Mouse (Mus musculus) limb, embryonic 14.5 days (tissue): Measurements from ENCODE around the gene Ms4a10. TPM values are rescaled to one million over a fixed set of nuclear protein-coding genes. Genes with fewer than 3 reads are reported as not detected.

Source experiments
- ATAC-seq: fragments of 200-750 bp; cut with Nextera tagmentation; 2 replicates; pipeline ENCODE4 v1.8.0; 2017; ENCODE audit warnings: low read depth, moderate number of reproducible peaks, moderate TSS enrichment; ENCODE audit not compliant: low FRiP score
- DNase-seq: peaks from one replicate; pipeline ENCODE4 v3.0.0-alpha.2; 2015; ENCODE audit warnings: low spot score
- H3K27ac ChIP-seq: fragments of 300-500 bp; sonication (generic); replicated peaks from 2 replicates; pipeline ENCODE4 v1.5.1; 2014; ENCODE audit warnings: low read depth, mild to moderate bottlenecking, low read length, moderate library complexity, mixed read lengths
- H3K27me3 ChIP-seq: fragments of 300-500 bp; sonication (generic); 2 replicates; pipeline ENCODE4 v1.6.1; 2014; ENCODE audit warnings: low read length, mixed read lengths; ENCODE audit not compliant: control insufficient read depth, insufficient read depth
- H3K36me3 ChIP-seq: fragments of 300-500 bp; sonication (generic); 2 replicates; pipeline ENCODE4 v1.6.1; 2014; ENCODE audit warnings: mild to moderate bottlenecking, low read length, moderate library complexity, mixed read lengths; ENCODE audit not compliant: control insufficient read depth, insufficient read depth
- H3K4me1 ChIP-seq: fragments of 300-500 bp; sonication (generic); 2 replicates; pipeline ENCODE4 v1.6.1; 2014; ENCODE audit warnings: antibody characterized with exemption, low read length, mixed read lengths; ENCODE audit not compliant: control insufficient read depth, insufficient read depth
- H3K4me2 ChIP-seq: fragments of 300-500 bp; sonication (generic); replicated peaks from 2 replicates; pipeline ENCODE4 v1.6.1; 2014; ENCODE audit warnings: low read depth, mild to moderate bottlenecking, low read length, moderate library complexity; ENCODE audit not compliant: severe bottlenecking
- H3K4me3 ChIP-seq: fragments of 300-500 bp; sonication (generic); replicated peaks from 2 replicates; pipeline ENCODE4 v1.5.1; 2014; ENCODE audit warnings: low read length
- H3K9ac ChIP-seq: fragments of 300-500 bp; sonication (generic); 2 replicates; pipeline ENCODE4 v1.6.1; 2014; ENCODE audit warnings: mild to moderate bottlenecking, low read depth, low read length, moderate library complexity; ENCODE audit not compliant: severe bottlenecking
- H3K9me3 ChIP-seq: fragments of 300-500 bp; sonication (generic); 2 replicates; pipeline ENCODE4 v1.6.1; 2016; ENCODE audit warnings: low read length; ENCODE audit not compliant: control insufficient read depth
- POLR2A ChIP-seq: fragments of 200-500 bp; IDR thresholded peaks from 2 replicates; pipeline ENCODE4 v1.8.0; 2012; ENCODE audit warnings: inconsistent platforms, mild to moderate bottlenecking, moderate library complexity, borderline replicate concordance; ENCODE audit not compliant: insufficient read depth, insufficient read length; ENCODE audit errors: extremely low read depth
- WGBS: fragments of 180-500 bp; shearing (Covaris S2); extraction: QIAGEN DNeasy Blood & Tissue Kit; methylation state at CpG from one replicate; pipeline ENCODE4 v1.1.7; 2014; 5-methylcytosine and 5-hydroxymethylcytosine counted together
- polyA plus RNA-seq, 2 experiments: library from polyadenylated mRNA; depleted of rRNA in 1 of 2; stranded (reverse) in 1 of 2; unstranded in 1 of 2; fragments of >200 nt; fragmentation: Nextera tagmentation in 1 of 2; extraction: Ambion mirVana in 1 of 2; gene quantifications; 2 replicates each; pipeline versions ENCODE4 v1.2.1 to v1.2.3; 2012 to 2014

Gene Ms4a10
- polyA plus RNA-seq, 2 experiments = 0.08 TPM; not detected in 1

- H3K36me3 ChIP-seq = peaks cover 22% of the 10 kb centered on the region
- H3K4me1 ChIP-seq = peaks cover 17% of the 10 kb centered on the region
- H3K9me3 ChIP-seq = no peaks in the 10 kb centered on the region
- no peak for ATAC-seq
- TF ChIP-seq POLR2A = no peak
- peak overlapping the region; percentile 57 for H3K4me3 ChIP-seq
- peak overlapping the region; percentile 73 for H3K9ac ChIP-seq
- peak overlapping the region; percentile 99 for H3K4me2 ChIP-seq
- H3K27ac ChIP-seq = no peak overlapping the region
- H3K27me3 ChIP-seq = no peaks in the 10 kb centered on the region
- under 1% methylated on average over 20 of the region's 20 CpGs for WGBS
- no peak for DNase-seq
Observed at GRCm38 (mm10) chr19:10948416-10948815, 26.1 kb downstream of the Ms4a10 start.

- no peak for ATAC-seq
- peak overlapping the region; percentile 73 for H3K9ac ChIP-seq
- H3K27me3 ChIP-seq = no peaks in the 10 kb centered on the region
- no peaks in the 10 kb centered on the region for H3K9me3 ChIP-seq
- H3K4me3 ChIP-seq = peak overlapping the region; percentile 57
- no peak overlapping the region for H3K27ac ChIP-seq
- DNase-seq = no peak
- H3K36me3 ChIP-seq = peaks cover 34% of the 10 kb centered on the region
- no peak for TF ChIP-seq POLR2A
- WGBS = 90% methylated on average over 5 of the region's 5 CpGs
- H3K4me2 ChIP-seq = peak overlapping the region; percentile 99
- H3K4me1 ChIP-seq = peaks cover 17% of the 10 kb centered on the region
Observed at GRCm38 (mm10) chr19:10947219-10947618, 27.3 kb downstream of the Ms4a10 start.

- 86% methylated on average over 3 of the region's 3 CpGs for WGBS
- Histone ChIP-seq H3K27me3 (no peaks in the 10 kb centered on the region), H3K4me2 (0 out of 2 replicates have a peak overlapping the region, but pooled peaks have one; percentile 10), H3K27ac (no peak overlapping the region), H3K36me3 (peaks cover 41% of the 10 kb centered on the region), H3K4me1 (peaks cover 18% of the 10 kb centered on the region), H3K4me3 (0 out of 2 replicates have a peak overlapping the region, but pooled peaks have one; percentile 57), H3K9ac (no peak overlapping the region), H3K9me3 (no peaks in the 10 kb centered on the region)
- no peak for TF ChIP-seq POLR2A
- DNase-seq (no peak), ATAC-seq (no peak)
Observed at GRCm38 (mm10) chr19:10946506-10946905, 28.0 kb downstream of the Ms4a10 start.

- no peaks in the 10 kb centered on the region for H3K9me3 ChIP-seq
- H3K36me3 ChIP-seq = peaks cover 42% of the 10 kb centered on the region
- no peaks in the 10 kb centered on the region for H3K27me3 ChIP-seq
- H3K4me1 ChIP-seq = peaks cover 25% of the 10 kb centered on the region
- no peak overlapping the region for H3K27ac ChIP-seq
- no peak for TF ChIP-seq POLR2A
- WGBS = 84% methylated on average over 3 of the region's 3 CpGs
- H3K4me2 ChIP-seq = no peak overlapping the region
- no peak overlapping the region for H3K9ac ChIP-seq
- no peak for DNase-seq
- H3K4me3 ChIP-seq = no peak overlapping the region
- ATAC-seq = no peak
Observed at GRCm38 (mm10) chr19:10943955-10944354, 30.5 kb downstream of the Ms4a10 start.

- no peaks in the 10 kb centered on the region for H3K27me3 ChIP-seq
- TF ChIP-seq POLR2A = no peak
- DNase-seq (peak; percentile 7), ATAC-seq (peak; percentile 62)
- peak overlapping the region; percentile 43 for H3K4me3 ChIP-seq
- H3K4me1 ChIP-seq = peaks cover 8% of the 10 kb centered on the region; the same call in 1 of the 2 replicates
- H3K9me3 ChIP-seq = no peaks in the 10 kb centered on the region
- 5% methylated on average over 40 of the region's 40 CpGs for WGBS
- no peak overlapping the region for H3K27ac ChIP-seq
- peak overlapping the region; percentile 74 for H3K4me2 ChIP-seq
- peaks cover 42% of the 10 kb centered on the region for H3K36me3 ChIP-seq
- peak overlapping the region; percentile 60 for H3K9ac ChIP-seq
Observed at GRCm38 (mm10) chr19:10940801-10941457, 33.5 kb downstream of the Ms4a10 start.
